Mouse (Mus musculus): ENCODE data around the gene Ubxn7.

GRCm38 (mm10) chr16:32311970-32312369, 20.1 kb upstream of the Ubxn7 start:
- TF ChIP-seq CTCF (IDR thresholded peaks at IDR 0.05; ENCODE audit: low read depth, low read length) (no peak), POLR2A (IDR thresholded peaks at IDR 0.05; ENCODE audit: extremely low read depth, insufficient read depth, low read length) (no peak)
